Comparison of ENCODE assay signal across 12 mouse cellular contexts in genomic region chr14:76958875-76959274, GRCm38 (mm10).
A peak's percentile ranks its signal among the peaks of the same experiment; 100 is the strongest.
DNase-seq lines count a peak whose midpoint lies in the region; ATAC-seq and TF ChIP-seq lines count a peak whose summit lies in the region.
"Had no signal": no experiment of that assay in that cellular context is flagged by ENCODE, and none has a peak within 500 bp of the region (broad histone marks: within the 10 kb centered on the region; RNA-seq: fewer than 3 reads in every experiment).

No protein-coding gene starts in this region.

- H3K9me3 ChIP-seq in forebrain, embryonic 14.5 days (replicated peaks; ENCODE audit: control insufficient read depth, low read length) = no peaks in the 10 kb centered on the region
- H3K9me3 ChIP-seq: heart, embryonic 15.5 days; liver, embryonic 13.5 days had no signal

- no peaks in the 10 kb centered on the region for H3K79me2 ChIP-seq in C2C12 (ENCODE audit: control insufficient read depth, insufficient read depth)

- no peak overlapping the region for H3K4me3 ChIP-seq in C2C12 (ENCODE audit: insufficient read depth, poor library complexity, severe bottlenecking)
- H3K4me3 ChIP-seq in forebrain, embryonic 14.5 days (ENCODE audit: low read depth, low read length) = no peak overlapping the region
- H3K4me3 ChIP-seq: heart, embryonic 15.5 days; liver, embryonic 13.5 days had no signal

- H3K36me3 ChIP-seq in C2C12 (ENCODE audit: control insufficient read depth, insufficient read depth) = no peaks in the 10 kb centered on the region
- no peaks in the 10 kb centered on the region for H3K36me3 ChIP-seq in forebrain, embryonic 14.5 days (ENCODE audit: control insufficient read depth, insufficient read depth, low read length)
- H3K36me3 ChIP-seq: heart, embryonic 15.5 days; liver, embryonic 13.5 days had no signal

- no peak overlapping the region for H3K27ac ChIP-seq in forebrain, embryonic 14.5 days (ENCODE audit: low read depth, low read length)
- H3K27ac ChIP-seq: heart, embryonic 15.5 days; liver, embryonic 13.5 days had no signal

- DNase-seq in adipocyte (ENCODE audit: low spot score) (peak; percentile 28), MN1 (ENCODE audit: low spot score) (no peak)
- DNase-seq in gastrocnemius, postnatal 25 days = peak; percentile 21
- DNase-seq in left cerebral cortex, postnatal 14 days (ENCODE audit: low spot score in 2 of 2) = peak; percentile 66 to 79
- DNase-seq in forebrain, embryonic 14.5 days (ENCODE audit: low spot score) = no peak
- DNase-seq in kidney, adult 11 months = no peak
- no peak for DNase-seq in urinary bladder, postnatal 4 days (ENCODE audit: low spot score in 2 of 2)
- DNase-seq: cerebellum, postnatal 14 days; liver, embryonic 13.5 days had no signal

- H3K27me3 ChIP-seq in C2C12 (ENCODE audit: control insufficient read depth, insufficient read depth, insufficient read length) = no peaks in the 10 kb centered on the region
- H3K27me3 ChIP-seq in forebrain, embryonic 14.5 days (replicated peaks; ENCODE audit: control insufficient read depth, insufficient read depth, low read length) = no peaks in the 10 kb centered on the region
- H3K27me3 ChIP-seq: heart, embryonic 15.5 days; liver, embryonic 13.5 days had no signal

- WGBS in forebrain, embryonic 14.5 days = 78% methylated on average over 10 of the region's 10 CpGs

- no peak overlapping the region for H3K9ac ChIP-seq in forebrain, embryonic 14.5 days (ENCODE audit: low read length)
- H3K9ac ChIP-seq: heart, embryonic 15.5 days; liver, embryonic 13.5 days had no signal

- no peaks in the 10 kb centered on the region for H3K4me1 ChIP-seq in forebrain, embryonic 14.5 days (ENCODE audit: control insufficient read depth, insufficient read depth, low read length)
- H3K4me1 ChIP-seq: heart, embryonic 15.5 days; liver, embryonic 13.5 days had no signal

- no peak for ATAC-seq in forebrain, embryonic 14.5 days
- ATAC-seq: inflammation-experienced regulatory T-cells, adult 6 months had no signal

- TF ChIP-seq CTCF in C2C12 (IDR thresholded peaks at IDR 0.05; ENCODE audit: control insufficient read depth, insufficient read depth, insufficient read length) = no peak

- intact Hi-C loops in left cerebral cortex, postnatal 14 days (cut with DNase I) = loop anchor here (2.0 kb wide), 1 partner anchor 72 kb away; no protein-coding TSS in a partner anchor

- H3K4me2 ChIP-seq in forebrain, embryonic 14.5 days (ENCODE audit: low read length) = no peak overlapping the region
- H3K4me2 ChIP-seq: heart, embryonic 15.5 days; liver, embryonic 13.5 days had no signal

- no peak overlapping the region for H3ac ChIP-seq in C2C12 (ENCODE audit: control insufficient read depth, insufficient read length, low read depth)

- H3K79me3 ChIP-seq in C2C12 (ENCODE audit: low read depth) = no peaks in the 10 kb centered on the region

TF ChIP-seq in C2C12, 6 proteins besides CTCF, POLR2A, EP300 and RAD21:
- TF ChIP-seq USF1 (IDR thresholded peaks at IDR 0.05; ENCODE audit: low read depth) (no peak), MAX (IDR thresholded peaks at IDR 0.05) (peak; percentile 85), MYOD1 (IDR thresholded peaks at IDR 0.05; ENCODE audit: control insufficient read depth, insufficient read length, low read depth) (peak; percentile 81), CEBPB (IDR thresholded peaks at IDR 0.05; ENCODE audit: low read depth) (no peak)

Comparison
In these comparisons a context has a peak if more than half of its experiments do, and no peak if none do; other contexts are left out.
1. DNase-seq: peak in adipocyte (single experiment), gastrocnemius, postnatal 25 days (single experiment) and left cerebral cortex, postnatal 14 days (2 of 2); none in forebrain, embryonic 14.5 days (single experiment), kidney, adult 11 months (single experiment), urinary bladder, postnatal 4 days (0 of 2) and MN1 (single experiment).